Mouse (Mus musculus): ENCODE results near the gene Gm8271.
"Not testable (repeated sequence)": the region's sequence is repeated elsewhere in the genome, so short reads cannot be mapped to it uniquely, and the experiment has no call there.

Gm8271 gene

GRCm38 (mm10) chr14:5185493-5185892 is at the start of gene Gm8271:
Gm8271 (plus strand) TSS chr14:5185793.
- not testable (repeated sequence) for DNase-seq (ENCODE audit: low spot score)

- DNase-seq (ENCODE audit: low spot score), result not testable (repeated sequence)
Observed at GRCm38 (mm10) chr14:5164235-5164634, 21.4 kb upstream of the Gm8271 start, which contains the start of gene Gm3317. Gm3317 (plus strand) TSS chr14:5164535.
